Mouse (Mus musculus) frontal cortex, postnatal 36 days (tissue): ENCODE measurements around the gene Fdxacb1.

Source experiments
- DNase-seq, 2 experiments: peaks; one replicate each; pipeline ENCODE4 v3.0.0; 2022; ENCODE audit warnings: low spot score in 2 of 2

Fdxacb1 gene

DNA sequence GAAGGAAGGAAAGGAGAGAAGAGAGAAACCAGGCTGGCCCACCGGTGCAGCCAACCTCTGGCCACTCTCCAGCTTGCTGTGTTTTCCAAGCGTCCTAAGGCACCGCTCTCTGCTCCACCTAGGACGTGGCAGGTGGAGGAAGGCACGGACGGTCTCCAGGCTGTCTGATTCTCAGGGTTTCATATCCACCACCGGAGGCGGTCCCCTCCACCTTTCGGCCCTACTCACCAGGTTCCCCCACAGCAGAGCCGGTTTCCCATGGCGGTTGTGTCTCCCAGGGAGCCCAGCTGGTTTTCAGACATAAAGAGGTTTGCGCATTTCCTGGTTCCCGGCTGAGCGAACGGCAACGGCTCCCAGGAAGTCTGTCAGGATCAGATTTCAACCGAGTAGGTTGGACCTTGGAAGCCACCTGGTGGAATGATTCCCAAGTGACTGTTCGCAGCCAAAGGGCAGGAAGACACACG, 21.8 kb upstream of the Fdxacb1 start, which contains the start of gene 2310030G06Rik:
2310030G06Rik (minus strand) TSS at position 323 of the 464 bp plus-strand sequence.
- no peak for DNase-seq

DNA sequence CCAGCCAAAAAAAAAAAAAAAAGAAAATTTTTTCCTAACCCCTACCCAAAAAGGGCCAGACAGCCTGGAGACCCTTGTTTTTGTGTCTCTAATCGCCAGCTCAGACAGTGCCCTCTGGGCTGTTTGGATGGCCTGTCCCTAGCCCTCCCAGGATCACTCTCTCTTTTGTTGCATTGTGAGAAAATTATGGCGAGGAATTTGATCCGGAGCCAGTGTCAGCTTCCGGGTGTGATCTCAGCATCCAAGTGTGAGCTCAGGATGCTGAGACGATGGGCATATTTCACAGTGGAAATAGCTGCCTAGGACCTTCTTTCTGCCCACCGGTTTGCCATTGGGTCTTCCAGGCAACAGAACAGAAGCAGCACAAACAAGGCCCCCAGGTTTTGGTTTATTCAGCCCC, 17.3 kb upstream of the Fdxacb1 start:
- DNase-seq: no peak

DNA sequence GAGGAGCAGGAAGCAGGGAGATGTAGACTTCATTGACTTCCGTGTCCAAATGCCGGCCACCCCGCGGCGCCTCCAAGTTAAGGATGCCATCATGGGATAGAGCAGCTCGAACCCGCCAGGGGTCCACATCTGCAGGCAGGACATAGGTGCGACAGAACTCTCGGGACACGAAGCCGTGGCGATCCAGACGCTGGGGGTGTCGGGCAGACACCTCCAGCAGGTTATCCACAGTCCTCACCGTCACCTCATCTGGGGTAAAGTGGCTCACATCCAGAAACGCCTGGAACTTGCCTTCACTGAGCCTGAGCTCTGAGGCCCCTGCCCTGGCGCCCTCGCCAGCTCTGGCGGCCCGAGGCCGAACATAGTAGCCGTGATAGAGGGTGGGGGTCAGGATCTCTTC, 16.7 kb upstream of the Fdxacb1 start, which contains the start of gene Cryab:
Cryab (plus strand) TSS at position 3 of the 400 bp plus-strand sequence.
- DNase-seq: no peak

DNA sequence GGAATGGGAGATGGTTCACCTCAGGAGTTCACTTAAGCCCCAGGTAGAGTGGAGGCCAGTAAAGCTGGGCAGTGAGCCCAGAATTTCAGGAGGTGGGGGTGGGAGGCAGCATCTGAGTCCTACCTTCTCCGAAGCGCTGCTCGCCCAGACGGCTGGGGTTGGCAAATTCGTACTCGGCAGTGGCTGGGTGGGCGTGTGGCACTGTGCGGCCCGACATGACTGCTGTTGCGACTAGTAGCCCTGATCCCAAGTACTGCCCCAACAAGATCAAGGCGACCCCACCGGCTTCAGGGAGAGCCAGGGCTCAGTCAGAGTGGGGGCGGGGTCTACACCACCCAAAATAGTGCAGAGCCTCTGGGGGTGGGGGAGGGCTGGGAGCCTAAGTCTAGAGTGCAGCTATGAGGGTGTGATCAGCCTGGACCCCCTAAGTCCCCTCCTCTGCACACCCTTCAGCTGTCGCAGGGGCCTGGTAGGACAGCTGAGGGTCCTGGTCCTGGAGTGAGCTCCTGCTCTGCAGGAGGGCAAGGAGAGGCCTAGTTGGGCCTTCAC, 15.9 kb upstream of the Fdxacb1 start, which contains the start of gene Hspb2:
Hspb2 (minus strand) TSS at position 301 of the 549 bp plus-strand sequence.
- no peak for DNase-seq

DNA sequence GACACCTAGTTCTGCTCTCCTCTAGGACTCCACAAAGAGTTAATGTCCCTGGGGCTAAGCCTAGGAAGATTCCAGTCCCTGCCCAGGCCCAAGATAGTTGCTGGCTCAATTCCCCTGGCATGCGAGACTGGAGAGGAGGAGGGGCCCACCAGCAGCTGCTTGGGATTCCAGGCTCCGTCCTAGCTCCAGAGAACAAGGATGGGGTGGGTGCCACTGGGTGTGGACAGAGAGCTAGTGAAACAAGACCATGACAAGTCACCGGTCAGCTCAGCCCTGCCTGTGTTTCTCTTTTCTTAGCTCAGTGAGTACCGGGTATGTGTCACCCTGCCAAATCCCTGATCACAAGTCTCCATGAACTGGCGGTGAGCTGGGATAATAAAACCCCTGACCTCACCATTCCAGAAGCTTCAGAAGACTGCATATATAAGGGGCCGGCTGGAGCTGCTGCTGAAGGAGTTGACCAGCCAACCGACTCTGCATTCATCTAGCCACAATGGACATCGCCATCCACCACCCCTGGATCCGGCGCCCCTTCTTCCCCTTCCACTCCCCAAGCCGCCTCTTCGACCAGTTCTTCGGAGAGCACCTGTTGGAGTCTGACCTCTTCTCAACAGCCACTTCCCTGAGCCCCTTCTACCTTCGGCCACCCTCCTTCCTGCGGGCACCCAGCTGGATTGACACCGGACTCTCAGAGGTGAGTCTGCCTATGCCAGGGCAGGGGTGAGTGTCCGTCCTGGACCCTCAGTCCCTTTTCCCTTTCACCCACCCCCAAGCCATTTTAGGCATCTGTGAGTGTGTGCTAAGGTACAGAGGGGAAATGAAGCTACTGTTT, 15.0 kb upstream of the Fdxacb1 start:
- peak; percentile 74 to 76 for DNase-seq

GRCm38 (mm10) chr9:50753947-50754346, 14.1 kb upstream of the Fdxacb1 start:
- DNase-seq: no peak

GRCm38 (mm10) chr9:50756711-50757110, 11.3 kb upstream of the Fdxacb1 start:
- no peak for DNase-seq

GRCm38 (mm10) chr9:50761520-50762243, 6.4 kb upstream of the Fdxacb1 start:
- no peak for DNase-seq

- no peak for DNase-seq
These were observed 4.7 kb upstream of the Fdxacb1 start for GRCm38 (mm10) chr9:50763331-50763730.

- peak in 1 of 2 experiments; percentile 11 for DNase-seq
These were observed 417 bp upstream of the Fdxacb1 start for GRCm38 (mm10) chr9:50767531-50768106.

DNA sequence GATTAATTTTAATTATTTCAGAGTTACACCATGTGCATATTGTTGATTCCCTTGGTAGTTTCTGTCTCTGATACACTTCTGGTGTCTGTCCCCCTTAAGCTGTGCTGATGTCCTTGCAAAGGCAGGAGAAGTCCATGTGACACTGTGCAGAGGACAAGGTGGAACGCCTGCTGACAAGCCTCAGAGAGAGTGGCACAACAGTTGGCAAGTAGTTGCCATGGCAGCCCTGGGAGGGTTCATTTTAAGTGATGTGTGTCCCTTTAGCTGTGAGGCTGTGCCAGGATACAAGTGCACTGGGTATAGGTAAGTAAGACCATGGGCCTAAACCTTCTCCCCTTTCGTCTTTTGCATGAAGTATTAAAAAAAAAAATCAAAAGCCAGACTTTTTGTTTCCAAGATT, 2.0 kb downstream of the Fdxacb1 start:
- DNase-seq: no peak

- DNase-seq: no peak
These were observed 6.0 kb downstream of the Fdxacb1 start for GRCm38 (mm10) chr9:50774026-50774462.

- DNase-seq: peak; percentile 89 to 90
These were observed 7.1 kb downstream of the Fdxacb1 start, which contains the start of the genes Alg9 and 1110032A03Rik for GRCm38 (mm10) chr9:50774991-50775612. Gene Alg9 (plus strand): TSS chr9:50775019. Gene 1110032A03Rik (minus strand): TSS chr9:50775520.

- DNase-seq: peak in 1 of 2 experiments; percentile 14
These were observed 7.7 kb downstream of the Fdxacb1 start for GRCm38 (mm10) chr9:50775662-50776126.

- DNase-seq: no peak
These were observed 8.2 kb downstream of the Fdxacb1 start for GRCm38 (mm10) chr9:50776162-50776760.

- DNase-seq: peak; percentile 16 to 24
These were observed 14.1 kb downstream of the Fdxacb1 start for GRCm38 (mm10) chr9:50782155-50782554.

DNA sequence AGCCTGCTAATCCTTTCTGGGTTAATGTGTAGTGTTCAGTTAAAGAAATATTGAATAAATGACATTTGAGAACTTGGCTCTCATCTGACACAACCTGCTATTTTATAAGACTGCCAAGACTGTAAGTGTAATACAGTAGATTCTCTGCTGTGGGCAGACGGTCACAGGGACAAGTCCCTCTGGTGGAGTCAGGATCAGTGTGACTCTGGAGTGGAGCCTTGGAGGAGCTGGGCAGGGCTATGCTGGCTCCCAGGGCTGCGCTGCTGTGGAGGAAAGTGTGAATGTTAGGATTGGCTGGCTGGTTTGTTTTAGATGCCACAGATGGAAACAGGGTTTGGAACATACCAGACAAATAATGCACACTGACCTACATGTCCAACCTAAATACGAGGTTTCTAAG, 27.2 kb downstream of the Fdxacb1 start:
- no peak for DNase-seq

- DNase-seq: no peak
These were observed 28.7 kb downstream of the Fdxacb1 start for GRCm38 (mm10) chr9:50796776-50797175.

DNA sequence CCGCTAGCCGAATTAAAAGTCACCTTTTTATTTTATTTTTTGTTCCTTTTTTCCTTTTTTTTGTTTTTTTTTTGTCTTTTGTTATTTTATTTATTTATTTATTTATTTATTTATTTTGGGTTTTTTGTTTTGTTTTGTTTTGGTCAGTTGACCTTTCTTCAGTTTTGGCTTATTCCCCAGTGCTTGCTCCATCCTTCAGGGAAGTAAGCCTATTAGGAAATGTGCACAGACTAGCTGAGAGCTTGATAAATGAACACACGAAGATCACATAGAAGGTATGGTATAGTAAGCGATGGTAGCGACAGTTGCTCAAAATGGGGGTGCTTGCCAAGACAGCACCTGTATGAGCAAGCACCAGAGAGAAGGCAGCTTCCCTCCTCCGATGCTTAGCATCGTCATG, 29.6 kb downstream of the Fdxacb1 start:
- no peak for DNase-seq

DNA sequence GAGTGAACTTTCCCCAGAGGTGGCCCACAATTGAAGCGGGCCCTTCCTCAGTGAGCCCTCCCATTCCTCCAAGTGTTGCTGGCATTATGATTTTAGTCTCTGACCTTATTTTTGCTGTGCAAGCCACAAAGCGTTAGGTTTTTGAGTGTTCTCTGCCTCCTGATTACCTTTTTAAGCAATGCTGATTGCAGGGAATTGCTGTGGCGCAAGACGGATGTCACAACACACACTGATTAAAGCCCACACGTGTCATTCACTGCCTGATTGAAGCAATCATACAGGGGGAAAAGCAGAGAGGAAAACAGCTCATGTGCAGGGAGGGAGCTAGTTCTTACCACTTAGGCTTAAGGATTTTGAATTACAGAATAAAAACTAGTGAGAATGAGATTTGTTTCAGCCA, 30.3 kb downstream of the Fdxacb1 start:
- DNase-seq: no peak

GRCm38 (mm10) chr9:50800985-50801384, 32.9 kb downstream of the Fdxacb1 start:
- DNase-seq: peak in 1 of 2 experiments; percentile 26
